Mouse (Mus musculus) hindbrain, embryonic 15.5 days (tissue): ENCODE measurements around the gene Tcfl5. TPM values are rescaled to one million over a fixed set of nuclear protein-coding genes. Genes with fewer than 3 reads are reported as not detected.
A peak's percentile ranks its signal among the peaks of the same experiment; 100 is the strongest.

Experiments
- ATAC-seq: fragments of 200-750 bp; cut with Nextera tagmentation; 2 replicates; pipeline ENCODE4 v1.8.0; 2017; ENCODE audit warnings: low read depth, moderate number of reproducible peaks, moderate TSS enrichment; ENCODE audit not compliant: low FRiP score
- H3K27ac ChIP-seq: fragments of 300-500 bp; sonication (generic); replicated peaks from 2 replicates; pipeline ENCODE4 v1.5.1; 2015; ENCODE audit warnings: mild to moderate bottlenecking, inconsistent platforms
- H3K27me3 ChIP-seq: fragments of 300-500 bp; sonication (generic); 2 replicates; pipeline ENCODE4 v1.6.1; 2015; ENCODE audit warnings: control low read depth, inconsistent platforms
- H3K36me3 ChIP-seq: fragments of 300-500 bp; sonication (generic); 2 replicates; pipeline ENCODE4 v1.6.1; 2015; ENCODE audit warnings: control low read depth, inconsistent platforms
- H3K4me1 ChIP-seq: fragments of 300-500 bp; sonication (generic); replicated peaks from 2 replicates; pipeline ENCODE4 v1.6.1; 2015; ENCODE audit warnings: control low read depth, inconsistent platforms
- H3K4me2 ChIP-seq: fragments of 300-500 bp; sonication (generic); 2 replicates; pipeline ENCODE4 v1.6.1; 2015; ENCODE audit warnings: moderate library complexity, mild to moderate bottlenecking, inconsistent platforms
- H3K4me3 ChIP-seq: fragments of 300-500 bp; sonication (generic); 2 replicates; pipeline ENCODE4 v1.5.1; 2015; ENCODE audit warnings: mild to moderate bottlenecking, inconsistent platforms
- H3K9ac ChIP-seq: fragments of 300-500 bp; sonication (generic); 2 replicates; pipeline ENCODE4 v1.6.1; 2015; ENCODE audit warnings: inconsistent platforms
- H3K9me3 ChIP-seq: fragments of 300-500 bp; sonication (generic); 2 replicates; pipeline ENCODE4 v1.6.1; 2016; ENCODE audit warnings: control low read depth, inconsistent platforms
- WGBS: fragments of 180-500 bp; shearing (Covaris S2); methylation state at CpG from one replicate; pipeline ENCODE4 v1.1.7; 2015; 5-methylcytosine and 5-hydroxymethylcytosine counted together
- polyA plus RNA-seq: library from polyadenylated mRNA; unstranded; fragments of >200 nt; fragmentation: Nextera tagmentation; extraction: Ambion mirVana; gene quantifications from 2 replicates; pipeline ENCODE4 v1.2.1, GENCODE M21; 2015

Gene Tcfl5
- polyA plus RNA-seq, result 0.87 and 0.96 TPM in 2 replicates

- no peak within 1 kb of the TSS for H3K9ac ChIP-seq
- peaks cover 6% of the 10 kb centered on the region for H3K4me1 ChIP-seq
- WGBS, result under 1% methylated on average over 43 of the region's 56 CpGs
- H3K4me2 ChIP-seq, result peak within 1 kb of the TSS; percentile 54
- H3K36me3 ChIP-seq, result no peaks in the 10 kb centered on the region
- peaks cover 6% of the 10 kb centered on the region for H3K9me3 ChIP-seq
- ATAC-seq, result no peak
- no peak within 1 kb of the TSS for H3K27ac ChIP-seq
- peaks cover 46% of the 10 kb centered on the region for H3K27me3 ChIP-seq
- peak within 1 kb of the TSS; percentile 42 for H3K4me3 ChIP-seq
Observed at GRCm38 (mm10) chr2:180642555-180643260, at the start of gene Tcfl5. Gene Tcfl5 (minus strand): TSS chr2:180642708.

GRCm38 (mm10) chr2:180689841-180690240 lies 47.3 kb upstream of the Tcfl5 start:
- no peaks in the 10 kb centered on the region for H3K27me3 ChIP-seq
- ATAC-seq, result 0 out of 2 replicates have a peak, but pooled peaks have one; percentile 3
- H3K4me3 ChIP-seq, result no peak overlapping the region
- no peaks in the 10 kb centered on the region for H3K9me3 ChIP-seq
- no peak overlapping the region for H3K4me2 ChIP-seq
- H3K27ac ChIP-seq, result no peak overlapping the region
- H3K9ac ChIP-seq, result no peak overlapping the region
- WGBS, result 88% methylated on average over 5 of the region's 5 CpGs
- peaks cover 55% of the 10 kb centered on the region for H3K36me3 ChIP-seq
- peaks cover 22% of the 10 kb centered on the region for H3K4me1 ChIP-seq

- H3K27me3 ChIP-seq, result no peaks in the 10 kb centered on the region
- peaks cover 89% of the 10 kb centered on the region for H3K36me3 ChIP-seq
- no peak overlapping the region for H3K4me3 ChIP-seq
- H3K9me3 ChIP-seq, result no peaks in the 10 kb centered on the region
- WGBS, result 93% methylated on average over 4 of the region's 4 CpGs
- no peak overlapping the region for H3K9ac ChIP-seq
- no peaks in the 10 kb centered on the region for H3K4me1 ChIP-seq
- H3K27ac ChIP-seq, result no peak overlapping the region
- H3K4me2 ChIP-seq, result no peak overlapping the region
- ATAC-seq, result no peak
Observed at GRCm38 (mm10) chr2:180684031-180684430, 41.5 kb upstream of the Tcfl5 start.

- ATAC-seq, result no peak
- H3K36me3 ChIP-seq, result peaks cover 84% of the 10 kb centered on the region
Observed at GRCm38 (mm10) chr2:180683524-180683923, 41.0 kb upstream of the Tcfl5 start.

GRCm38 (mm10) chr2:180681225-180681624 lies 38.7 kb upstream of the Tcfl5 start:
- Histone ChIP-seq H3K4me1 (no peaks in the 10 kb centered on the region), H3K27ac (no peak overlapping the region), H3K27me3 (no peaks in the 10 kb centered on the region), H3K4me2 (no peak overlapping the region), H3K4me3 (no peak overlapping the region), H3K9ac (no peak overlapping the region), H3K36me3 (peaks cover 61% of the 10 kb centered on the region), H3K9me3 (no peaks in the 10 kb centered on the region)
- ATAC-seq, result no peak
- WGBS, result 62% methylated on average over 2 of the region's 2 CpGs

More at GRCm38 (mm10) chr2:180683524-180683923, 41.0 kb upstream of the Tcfl5 start:
- no peak overlapping the region for H3K4me3 ChIP-seq
- 93% methylated on average over 2 of the region's 2 CpGs for WGBS
- no peak overlapping the region for H3K9ac ChIP-seq
- no peak overlapping the region for H3K4me2 ChIP-seq
- no peaks in the 10 kb centered on the region for H3K27me3 ChIP-seq
- H3K27ac ChIP-seq, result no peak overlapping the region
- H3K9me3 ChIP-seq, result no peaks in the 10 kb centered on the region
- no peaks in the 10 kb centered on the region for H3K4me1 ChIP-seq

GRCm38 (mm10) chr2:180678609-180679140 lies 36.2 kb upstream of the Tcfl5 start:
- Histone ChIP-seq H3K9me3 (no peaks in the 10 kb centered on the region), H3K4me3 (no peak overlapping the region), H3K36me3 (peaks cover 43% of the 10 kb centered on the region), H3K27ac (no peak overlapping the region), H3K4me1 (no peaks in the 10 kb centered on the region), H3K9ac (no peak overlapping the region), H3K27me3 (no peaks in the 10 kb centered on the region), H3K4me2 (no peak overlapping the region)
- ATAC-seq, result peak; percentile 75
- WGBS, result 24% methylated on average over 4 of the region's 4 CpGs

GRCm38 (mm10) chr2:180676706-180677105 lies 34.2 kb upstream of the Tcfl5 start:
- ATAC-seq, result no peak
- peaks cover 42% of the 10 kb centered on the region for H3K36me3 ChIP-seq
- 97% methylated on average over 2 of the region's 2 CpGs for WGBS

GRCm38 (mm10) chr2:180662008-180662407 lies 19.5 kb upstream of the Tcfl5 start:
- H3K4me2 ChIP-seq, result no peak overlapping the region
- 84% methylated on average over 4 of the region's 4 CpGs for WGBS
- no peaks in the 10 kb centered on the region for H3K27me3 ChIP-seq
- H3K27ac ChIP-seq, result no peak overlapping the region
- H3K4me1 ChIP-seq, result peaks cover 5% of the 10 kb centered on the region
- ATAC-seq, result no peak
- H3K4me3 ChIP-seq, result no peak overlapping the region
- no peak overlapping the region for H3K9ac ChIP-seq
- H3K9me3 ChIP-seq, result no peaks in the 10 kb centered on the region
- H3K36me3 ChIP-seq, result peaks cover 23% of the 10 kb centered on the region

More at GRCm38 (mm10) chr2:180676706-180677105, 34.2 kb upstream of the Tcfl5 start:
- Histone ChIP-seq H3K9me3 (no peaks in the 10 kb centered on the region), H3K27ac (no peak overlapping the region), H3K4me2 (no peak overlapping the region), H3K4me3 (no peak overlapping the region), H3K4me1 (no peaks in the 10 kb centered on the region), H3K27me3 (no peaks in the 10 kb centered on the region), H3K9ac (no peak overlapping the region)

GRCm38 (mm10) chr2:180660521-180660920 lies 18.0 kb upstream of the Tcfl5 start:
- Histone ChIP-seq H3K4me1 (peaks cover 5% of the 10 kb centered on the region), H3K36me3 (peaks cover 9% of the 10 kb centered on the region), H3K27ac (no peak overlapping the region), H3K4me2 (no peak overlapping the region), H3K27me3 (no peaks in the 10 kb centered on the region), H3K9me3 (no peaks in the 10 kb centered on the region), H3K4me3 (no peak overlapping the region), H3K9ac (no peak overlapping the region)
- ATAC-seq, result no peak
- WGBS, result 94% methylated on average over 5 of the region's 5 CpGs

- peak overlapping the region; percentile 32; the same call in 1 of the 2 replicates for H3K9ac ChIP-seq
- H3K36me3 ChIP-seq, result peaks cover 5% of the 10 kb centered on the region; the same call in 1 of the 2 replicates
- H3K4me3 ChIP-seq, result peak overlapping the region; percentile 8; the same call in 1 of the 2 replicates
- no peaks in the 10 kb centered on the region for H3K9me3 ChIP-seq
- WGBS, result 27% methylated on average over 42 of the region's 42 CpGs
- H3K4me1 ChIP-seq, result peaks cover 5% of the 10 kb centered on the region
- ATAC-seq, result no peak
- peak overlapping the region; percentile 50 for H3K4me2 ChIP-seq
- H3K27me3 ChIP-seq, result no peaks in the 10 kb centered on the region
- H3K27ac ChIP-seq, result no peak overlapping the region
Observed at GRCm38 (mm10) chr2:180659353-180660150, 17.0 kb upstream of the Tcfl5 start.

- 91% methylated on average over 5 of the region's 5 CpGs for whole genome bisulfite sequencing
Observed at GRCm38 (mm10) chr2:180658381-180658780, 15.9 kb upstream of the Tcfl5 start.

More at GRCm38 (mm10) chr2:180658381-180658780, 15.9 kb upstream of the Tcfl5 start:
- Histone ChIP-seq H3K4me3 (no peak overlapping the region), H3K4me2 (no peak overlapping the region), H3K27me3 (no peaks in the 10 kb centered on the region), H3K36me3 (peaks cover 5% of the 10 kb centered on the region; the same call in 1 of the 2 replicates), H3K9me3 (no peaks in the 10 kb centered on the region), H3K9ac (no peak overlapping the region), H3K27ac (no peak overlapping the region), H3K4me1 (peaks cover 5% of the 10 kb centered on the region)
- ATAC-seq, result no peak
